ENCODE assay signal across 9 mouse cellular contexts in genomic region chr13:47848371-47849188, GRCm38 (mm10).
DNase-seq lines count a peak whose midpoint lies in the region; ATAC-seq and TF ChIP-seq lines count a peak whose summit lies in the region.
"Had no signal": no experiment of that assay in that cellular context is flagged by ENCODE, and none has a peak within 500 bp of the region (broad histone marks: within the 10 kb centered on the region; RNA-seq: fewer than 3 reads in every experiment).

No protein-coding gene starts in this region.

- DNase-seq in kidney, postnatal 0 days (ENCODE audit: low spot score): peak; percentile 52
- DNase-seq in kidney, postnatal 36 days: no peak
- peak; percentile 71 for DNase-seq in layer of hippocampus, adult 9-11 months
- no peak for DNase-seq in Muller cell, postnatal 12 days (ENCODE audit: inconsistent ontology term)
- DNase-seq in ovary, postnatal 14 days (ENCODE audit: low spot score): no peak
- DNase-seq in embryo, embryonic 10.5 days (ENCODE audit: low spot score): no peak
- DNase-seq: heart, adult 2 months had no signal

- no peaks in the 10 kb centered on the region for H3K4me1 ChIP-seq in kidney, postnatal 0 days (replicated peaks; ENCODE audit: insufficient read depth, low read length)
- peaks cover 29% of the 10 kb centered on the region for H3K4me1 ChIP-seq in forebrain, embryonic 15.5 days
- peaks cover 14% of the 10 kb centered on the region for H3K4me1 ChIP-seq in midbrain, embryonic 16.5 days (ENCODE audit: control insufficient read depth, insufficient read depth, low read length)

- no peak for TF ChIP-seq CTCF in kidney, postnatal 0 days (IDR thresholded peaks at IDR 0.05; ENCODE audit: low read depth)

- H3K4me2 ChIP-seq in kidney, postnatal 0 days (ENCODE audit: low read length): no peak overlapping the region
- peak overlapping the region; percentile 11; the same call in 1 of the 2 replicates for H3K4me2 ChIP-seq in forebrain, embryonic 15.5 days (replicated peaks)
- H3K4me2 ChIP-seq in midbrain, embryonic 16.5 days (ENCODE audit: low read length): no peak overlapping the region

- no peaks in the 10 kb centered on the region for H3K27me3 ChIP-seq in kidney, postnatal 0 days (ENCODE audit: insufficient read depth, low read length)
- no peaks in the 10 kb centered on the region for H3K27me3 ChIP-seq in forebrain, embryonic 15.5 days
- H3K27me3 ChIP-seq in midbrain, embryonic 16.5 days (ENCODE audit: control insufficient read depth, insufficient read depth, low read depth, low read length): no peaks in the 10 kb centered on the region

- WGBS in kidney, postnatal 0 days: 51% methylated on average over 11 of the region's 11 CpGs
- 30% methylated on average over 11 of the region's 11 CpGs for WGBS in forebrain, embryonic 15.5 days
- 43% methylated on average over 11 of the region's 11 CpGs for WGBS in midbrain, embryonic 16.5 days

- no peak overlapping the region for H3K4me3 ChIP-seq in kidney, postnatal 0 days (replicated peaks; ENCODE audit: low read depth, low read length)
- H3K4me3 ChIP-seq in forebrain, embryonic 15.5 days: no peak overlapping the region
- no peak overlapping the region for H3K4me3 ChIP-seq in midbrain, embryonic 16.5 days (ENCODE audit: low read depth, low read length)
- H3K4me3 ChIP-seq: heart, adult 2 months had no signal

- H3K27ac ChIP-seq in kidney, postnatal 0 days: no peak overlapping the region
- H3K27ac ChIP-seq in forebrain, embryonic 15.5 days (replicated peaks): peak overlapping the region; percentile 67
- peak overlapping the region; percentile 55 for H3K27ac ChIP-seq in midbrain, embryonic 16.5 days (ENCODE audit: low read length)
- H3K27ac ChIP-seq: heart, adult 2 months had no signal

- H3K36me3 ChIP-seq in kidney, postnatal 0 days (ENCODE audit: insufficient read depth, low read length): no peaks in the 10 kb centered on the region
- no peaks in the 10 kb centered on the region for H3K36me3 ChIP-seq in forebrain, embryonic 15.5 days
- no peaks in the 10 kb centered on the region for H3K36me3 ChIP-seq in midbrain, embryonic 16.5 days (ENCODE audit: control insufficient read depth, insufficient read depth, low read length)

- no peaks in the 10 kb centered on the region for H3K9me3 ChIP-seq in kidney, postnatal 0 days (replicated peaks; ENCODE audit: low read length)
- H3K9me3 ChIP-seq in forebrain, embryonic 15.5 days: no peaks in the 10 kb centered on the region
- H3K9me3 ChIP-seq in midbrain, embryonic 16.5 days (replicated peaks; ENCODE audit: control insufficient read depth, low read length, poor library complexity, severe bottlenecking): no peaks in the 10 kb centered on the region

- ATAC-seq in kidney, postnatal 0 days (replicated peaks; ENCODE audit: low FRiP score, low read depth): no peak
- peak; percentile 84 for ATAC-seq in forebrain, embryonic 15.5 days (replicated peaks)
- peak; percentile 78 for ATAC-seq in midbrain, embryonic 16.5 days

- no peak overlapping the region for H3K9ac ChIP-seq in kidney, postnatal 0 days (ENCODE audit: low read depth, low read length)
- H3K9ac ChIP-seq in forebrain, embryonic 15.5 days (replicated peaks): 0 out of 2 replicates have a peak overlapping the region, but pooled peaks have one; percentile 6
- 0 out of 2 replicates have a peak overlapping the region, but pooled peaks have one; percentile 39 for H3K9ac ChIP-seq in midbrain, embryonic 16.5 days (ENCODE audit: low read depth, low read length)

Comparison
In these comparisons a context has a peak if more than half of its experiments do, and no peak if none do; other contexts are left out.
1. DNase-seq: peak in kidney, postnatal 0 days (single experiment) and layer of hippocampus, adult 9-11 months (single experiment); none in kidney, postnatal 36 days (0 of 2), Muller cell, postnatal 12 days (single experiment), ovary, postnatal 14 days (single experiment) and embryo, embryonic 10.5 days (single experiment).